Mouse (Mus musculus) limb, embryonic 12.5 days (tissue): ENCODE data around the gene Dot1l. TPM values are rescaled to one million over a fixed set of nuclear protein-coding genes. Genes with fewer than 3 reads are reported as not detected.
A peak's percentile ranks its signal among the peaks of the same experiment; 100 is the strongest.

Source experiments
- ATAC-seq: fragments of 200-750 bp; cut with Nextera tagmentation; 2 replicates; pipeline ENCODE4 v1.8.0; 2017; ENCODE audit warnings: low read depth, moderate TSS enrichment; ENCODE audit not compliant: insufficient number of reproducible peaks, insufficient read depth, low FRiP score, low TSS enrichment
- H3K27ac ChIP-seq: fragments of 300-500 bp; sonication (generic); 2 replicates; pipeline ENCODE4 v1.5.1; 2016; ENCODE audit warnings: mild to moderate bottlenecking, moderate library complexity
- H3K27me3 ChIP-seq: fragments of 300-500 bp; sonication (generic); 2 replicates; pipeline ENCODE4 v1.6.1; 2016; ENCODE audit warnings: mild to moderate bottlenecking, moderate library complexity
- H3K36me3 ChIP-seq: fragments of 300-500 bp; sonication (generic); 2 replicates; pipeline ENCODE4 v1.6.1; 2016; ENCODE audit warnings: mild to moderate bottlenecking, moderate library complexity
- H3K4me1 ChIP-seq: fragments of 300-500 bp; sonication (generic); replicated peaks from 2 replicates; pipeline ENCODE4 v1.6.1; 2016
- H3K4me2 ChIP-seq: fragments of 300-500 bp; sonication (generic); 2 replicates; pipeline ENCODE4 v1.6.1; 2016; ENCODE audit warnings: mild to moderate bottlenecking, moderate library complexity
- H3K4me3 ChIP-seq: fragments of 300-500 bp; sonication (generic); replicated peaks from 2 replicates; pipeline ENCODE4 v1.5.1; 2016; ENCODE audit warnings: mild to moderate bottlenecking
- H3K9ac ChIP-seq: fragments of 300-500 bp; sonication (generic); replicated peaks from 2 replicates; pipeline ENCODE4 v1.6.1; 2016; ENCODE audit warnings: mild to moderate bottlenecking, moderate library complexity
- H3K9me3 ChIP-seq: fragments of 300-500 bp; sonication (generic); 2 replicates; pipeline ENCODE4 v1.6.1; 2016; ENCODE audit warnings: mild to moderate bottlenecking, moderate library complexity
- WGBS: fragments of 180-500 bp; shearing (Covaris S2); methylation state at CpG from one replicate; pipeline ENCODE4 v1.1.7; 2016; 5-methylcytosine and 5-hydroxymethylcytosine counted together
- microRNA counts: library from miRNA; unstranded; fragments of <30 nt; microRNA quantifications from one replicate; lab custom pipeline; 2017
- microRNA-seq: library from miRNA; unstranded; fragments of <30 nt; microRNA quantifications from one replicate; pipeline ENCODE4, GENCODE M21; 2017
- polyA plus RNA-seq: library from polyadenylated mRNA; unstranded; fragments of >200 nt; fragmentation: Nextera tagmentation; extraction: Ambion mirVana; gene quantifications from 2 replicates; pipeline ENCODE4 v1.2.1, GENCODE M21; 2016

The Dot1l gene
- polyA plus RNA-seq, 1 experiment from 2014 or later, result 21.8 TPM

DNA sequence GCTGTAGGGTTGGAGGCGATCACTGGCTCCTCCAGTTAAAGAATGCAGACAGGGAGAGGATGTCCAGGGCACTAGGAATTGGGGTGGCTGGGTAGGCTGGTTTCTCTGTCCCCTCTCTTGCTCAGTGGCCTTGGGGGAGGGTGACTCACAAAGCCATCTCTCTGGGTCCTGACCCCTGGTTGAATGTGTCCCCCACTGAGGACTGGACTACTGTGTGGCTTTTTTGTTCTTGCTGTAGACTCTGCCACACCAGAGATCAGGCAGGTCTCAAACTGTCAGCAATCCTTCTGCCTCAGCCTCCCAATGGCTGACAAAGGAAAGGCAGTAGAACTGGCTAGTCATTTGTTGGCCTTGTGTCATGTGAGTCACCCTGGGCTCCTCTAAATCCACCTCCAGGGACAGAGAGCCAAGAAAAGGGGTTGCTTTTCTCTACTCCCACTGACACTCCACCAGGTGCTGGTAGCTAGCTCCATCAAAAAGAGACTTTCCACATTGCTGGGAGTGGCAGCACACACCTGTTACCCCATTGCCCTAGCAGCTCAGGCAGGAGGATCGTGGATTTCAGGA is 83.4 kb downstream of the Dot1l start:
- H3K9me3 ChIP-seq, result peaks cover 7% of the 10 kb centered on the region; the same call in 1 of the 2 replicates
- H3K4me2 ChIP-seq, result no peak overlapping the region
- no peak overlapping the region for H3K4me3 ChIP-seq
- H3K27ac ChIP-seq, result no peak overlapping the region
- no peak for ATAC-seq
- H3K27me3 ChIP-seq, result peaks cover 94% of the 10 kb centered on the region
- H3K4me1 ChIP-seq, result peaks cover 13% of the 10 kb centered on the region
- WGBS, result 64% methylated on average over 2 of the region's 2 CpGs
- 0 out of 2 replicates have a peak overlapping the region, but pooled peaks have one; percentile 1 for H3K9ac ChIP-seq
- no peaks in the 10 kb centered on the region for H3K36me3 ChIP-seq

DNA sequence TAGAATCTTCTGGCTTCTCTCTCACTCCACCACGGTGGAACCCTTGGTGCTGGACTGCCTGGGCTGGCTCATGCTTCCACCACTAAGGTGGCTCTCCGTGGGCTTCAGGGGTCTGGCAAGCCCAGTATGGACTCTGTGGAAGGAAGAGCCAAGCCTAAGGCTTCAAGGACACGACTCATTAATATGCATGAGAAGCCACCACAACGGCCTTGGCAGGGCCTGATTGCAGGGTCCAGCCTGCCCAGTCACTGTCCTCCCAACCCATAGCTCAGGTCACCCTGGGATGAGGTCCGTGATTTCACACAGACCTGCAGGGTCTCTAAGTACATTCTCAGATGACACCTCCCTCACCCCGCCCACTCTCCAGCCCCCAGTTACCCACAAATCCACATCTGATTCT is 84.8 kb downstream of the Dot1l start:
- Histone ChIP-seq H3K9me3 (0 out of 2 replicates have a peak, but pooled peaks cover under 1% of the 10 kb centered on the region), H3K9ac (no peak overlapping the region), H3K27ac (no peak overlapping the region), H3K27me3 (peaks cover 94% of the 10 kb centered on the region), H3K36me3 (no peaks in the 10 kb centered on the region), H3K4me2 (no peak overlapping the region), H3K4me1 (peaks cover 15% of the 10 kb centered on the region), H3K4me3 (no peak overlapping the region)
- 64% methylated on average over 6 of the region's 6 CpGs for WGBS
- ATAC-seq, result no peak

DNA sequence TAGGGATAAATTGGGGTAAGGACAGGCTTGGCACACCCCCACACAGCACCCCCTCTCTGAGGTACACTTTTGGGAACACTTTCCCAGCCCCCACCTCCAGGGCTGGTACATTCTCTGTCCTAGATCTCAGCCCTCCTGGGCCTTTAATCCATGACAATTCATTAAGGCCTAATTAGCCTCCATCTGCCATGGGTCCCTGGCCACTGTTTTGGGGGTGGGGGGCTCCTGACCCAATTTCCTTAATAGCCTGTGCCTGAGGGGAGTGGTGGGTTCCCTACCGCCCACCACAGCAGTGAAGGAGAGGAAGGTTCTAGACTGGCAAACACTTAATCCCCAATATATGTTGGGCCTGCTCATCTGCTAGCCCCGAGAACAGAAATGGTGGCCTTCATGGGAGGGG is 86.7 kb downstream of the Dot1l start:
- H3K9me3 ChIP-seq, result no peaks in the 10 kb centered on the region
- H3K36me3 ChIP-seq, result no peaks in the 10 kb centered on the region
- 74% methylated on average over 2 of the region's 2 CpGs for WGBS
- H3K27ac ChIP-seq, result no peak overlapping the region
- no peak overlapping the region for H3K4me2 ChIP-seq
- H3K27me3 ChIP-seq, result peaks cover 89% of the 10 kb centered on the region
- H3K4me1 ChIP-seq, result peaks cover 9% of the 10 kb centered on the region
- H3K9ac ChIP-seq, result 0 out of 2 replicates have a peak overlapping the region, but pooled peaks have one; percentile 6
- no peak overlapping the region for H3K4me3 ChIP-seq
- no peak for ATAC-seq

DNA sequence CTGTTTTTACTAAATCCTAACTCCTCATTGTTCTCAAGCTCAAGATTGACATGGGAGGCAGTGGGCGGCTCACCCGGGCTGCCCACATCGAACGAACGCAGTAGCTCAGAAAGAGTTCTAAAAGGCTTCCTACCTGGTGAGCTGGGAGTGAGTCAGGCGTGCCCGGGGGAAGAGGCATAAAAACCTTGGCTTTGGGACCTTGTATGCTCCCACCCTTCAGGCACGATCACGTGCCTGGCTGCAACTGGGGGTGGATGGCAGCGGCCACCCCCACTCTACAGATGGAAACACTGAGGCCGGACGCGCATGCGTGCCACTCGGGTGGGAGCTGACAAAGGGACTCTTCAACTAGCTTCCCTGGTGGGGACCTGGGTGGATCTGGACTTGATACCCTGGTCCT is 87.3 kb downstream of the Dot1l start:
- Histone ChIP-seq H3K27me3 (peaks cover 83% of the 10 kb centered on the region), H3K27ac (no peak overlapping the region), H3K4me3 (no peak overlapping the region), H3K4me2 (no peak overlapping the region), H3K9me3 (no peaks in the 10 kb centered on the region), H3K4me1 (peaks cover 9% of the 10 kb centered on the region), H3K9ac (no peak overlapping the region), H3K36me3 (no peaks in the 10 kb centered on the region)
- WGBS, result 82% methylated on average over 15 of the region's 15 CpGs
- ATAC-seq, result no peak

DNA sequence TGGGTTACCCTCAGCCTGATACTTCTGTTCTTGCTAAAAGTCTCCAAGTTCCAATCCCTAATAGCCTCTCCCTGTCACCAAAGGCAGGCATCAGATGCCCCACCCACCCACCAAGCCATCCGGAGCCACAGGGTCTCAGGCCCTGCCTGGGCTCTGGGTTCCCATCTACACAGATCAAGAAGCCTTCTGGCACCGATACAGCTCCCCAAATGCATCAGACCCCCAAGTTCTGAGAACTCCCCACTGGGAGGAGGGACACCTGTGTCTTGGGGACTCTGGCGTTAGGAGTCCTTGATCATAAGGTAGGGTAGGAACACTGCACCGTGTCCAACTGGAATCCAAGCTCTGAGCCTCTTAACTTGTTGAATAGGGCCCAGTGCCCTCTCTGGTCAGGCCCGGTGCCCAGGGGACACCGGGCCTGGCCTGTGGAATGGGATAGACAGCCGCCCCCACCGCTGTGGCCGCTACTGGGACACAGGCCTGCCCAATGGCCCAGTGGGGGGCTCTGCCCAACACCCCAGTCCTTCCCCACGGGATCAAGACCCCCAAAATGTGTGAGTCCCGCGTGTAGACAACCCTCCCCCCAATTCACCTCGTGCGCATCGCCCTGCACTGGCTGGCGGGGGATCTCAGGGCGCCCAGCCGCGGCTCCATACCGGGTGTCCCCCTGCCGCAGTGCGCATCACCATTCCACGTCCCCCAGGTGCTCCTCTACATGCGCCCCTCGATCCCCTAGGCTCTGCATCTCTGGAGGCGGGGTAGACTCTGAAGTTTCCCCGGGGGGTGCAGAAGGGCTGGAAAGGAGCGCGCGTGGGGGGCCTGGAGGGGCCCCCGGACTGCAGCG is 88.3 kb downstream of the Dot1l start:
- H3K36me3 ChIP-seq, result no peaks in the 10 kb centered on the region
- peaks cover 73% of the 10 kb centered on the region for H3K27me3 ChIP-seq
- H3K4me3 ChIP-seq, result peak overlapping the region; percentile 51
- H3K27ac ChIP-seq, result no peak overlapping the region
- WGBS, result 12% methylated on average over 32 of the region's 32 CpGs
- peak overlapping the region; percentile 66 for H3K9ac ChIP-seq
- no peaks in the 10 kb centered on the region for H3K9me3 ChIP-seq
- no peak for ATAC-seq
- H3K4me1 ChIP-seq, result peaks cover 9% of the 10 kb centered on the region
- peak overlapping the region; percentile 90 for H3K4me2 ChIP-seq

DNA sequence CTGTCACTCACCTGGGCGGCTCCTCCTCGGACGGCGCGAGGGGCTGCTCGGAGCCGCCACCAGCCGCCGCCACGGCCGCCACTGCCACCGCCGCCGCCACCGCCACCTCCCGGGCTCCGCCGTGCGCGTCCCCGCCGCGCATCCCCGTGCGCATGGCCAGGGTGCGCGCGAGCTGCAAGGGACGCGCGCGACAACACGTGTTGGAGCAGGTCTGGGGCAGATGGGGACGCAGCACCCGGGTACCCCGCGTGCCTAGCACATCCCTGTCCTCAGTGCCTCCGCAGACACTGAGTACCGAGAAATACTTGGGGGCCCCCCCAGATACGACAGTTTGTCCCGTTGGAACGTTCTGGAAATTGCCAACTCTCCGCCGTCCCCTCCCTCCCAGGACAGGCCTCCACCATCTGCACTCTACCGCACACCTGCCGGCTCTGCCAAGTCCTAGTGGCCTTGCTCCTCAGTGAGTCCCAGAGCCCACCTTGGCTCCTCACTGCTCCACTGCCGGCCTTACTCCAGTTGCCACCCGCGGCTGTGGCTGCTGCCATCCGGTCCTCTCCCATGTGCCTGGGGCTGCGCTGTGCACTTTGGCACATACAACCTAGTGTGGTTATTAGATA is 89.0 kb downstream of the Dot1l start, which contains the start of gene Lingo3:
Gene Lingo3 (minus strand): TSS at position 109 of the 617 bp plus-strand sequence.
- Histone ChIP-seq H3K9me3 (no peaks in the 10 kb centered on the region), H3K36me3 (no peaks in the 10 kb centered on the region), H3K4me3 (peak within 1 kb of the TSS; percentile 51), H3K27me3 (peaks cover 69% of the 10 kb centered on the region), H3K9ac (peak within 1 kb of the TSS; percentile 66), H3K4me2 (peak within 1 kb of the TSS; percentile 90), H3K27ac (no peak within 1 kb of the TSS), H3K4me1 (peaks cover 12% of the 10 kb centered on the region)
- 4% methylated on average over 45 of the region's 51 CpGs for WGBS
- no peak for ATAC-seq

MicroRNAs within 50 kb of the gene (microRNA counts, 519-probe panel; counts per million panel counts)
- microRNA mmu-miR-1982 (lab: Ali Mortazavi, UCI), result not detected

Small RNAs within 50 kb of the gene (microRNA-seq; reads per million reads assigned to microRNA genes)
- gene Mir1982, result 1.9 reads per million

Other genes starting within 250 kb of the Dot1l start
- gene Atp8b3, start 216.1 kb upstream of the Dot1l start, polyA plus RNA-seq, result 0.29 and 0.50 TPM in 2 replicates
- gene Rexo1, start 193.6 kb upstream of the Dot1l start, polyA plus RNA-seq, result 33.4 and 34.1 TPM in 2 replicates
- 12.1 and 12.4 TPM in 2 replicates for gene Klf16, start 177.9 kb upstream of the Dot1l start, polyA plus RNA-seq
- gene Abhd17a, start 164.9 kb upstream of the Dot1l start, polyA plus RNA-seq, result 108 and 110 TPM in 2 replicates
- gene Scamp4, start 152.3 kb upstream of the Dot1l start, polyA plus RNA-seq, result 62.1 and 66.0 TPM in 2 replicates
- gene Adat3, start 152.3 kb upstream of the Dot1l start, polyA plus RNA-seq, result 6.1 and 9.9 TPM in 2 replicates
- 4.9 and 6.1 TPM in 2 replicates for gene Gm49322, start 149.2 kb upstream of the Dot1l start, polyA plus RNA-seq
- 239 and 260 TPM in 2 replicates for gene Csnk1g2, start 132.4 kb upstream of the Dot1l start, polyA plus RNA-seq
- 95.8 and 102 TPM in 2 replicates for gene Btbd2, start 98.1 kb upstream of the Dot1l start, polyA plus RNA-seq
- 122 and 124 TPM in 2 replicates for gene Mknk2, start 77.1 kb upstream of the Dot1l start, polyA plus RNA-seq
- 51.1 and 51.7 TPM in 2 replicates for gene Mob3a, start 53.2 kb upstream of the Dot1l start, polyA plus RNA-seq
- gene Izumo4, start 53.0 kb upstream of the Dot1l start, polyA plus RNA-seq, result 12.5 and 16.5 TPM in 2 replicates
- 73.8 and 76.8 TPM in 2 replicates for gene Ap3d1, start 12.9 kb upstream of the Dot1l start, polyA plus RNA-seq
- gene Sf3a2, start 43.0 kb downstream of the Dot1l start, polyA plus RNA-seq, result 63.0 and 72.8 TPM in 2 replicates
- gene Plekhj1, start 43.4 kb downstream of the Dot1l start, polyA plus RNA-seq, result 132 and 144 TPM in 2 replicates
- not detected in 2 replicates for gene Amh, start 50.0 kb downstream of the Dot1l start, polyA plus RNA-seq
- 1.6 and 1.7 TPM in 2 replicates for gene Jsrp1, start 58.3 kb downstream of the Dot1l start, polyA plus RNA-seq
- 1,783 and 1,832 TPM in 2 replicates for gene Oaz1, start 71.5 kb downstream of the Dot1l start, polyA plus RNA-seq
- gene Lingo3, start 88.8 kb downstream of the Dot1l start, polyA plus RNA-seq, result 0.79 and 0.87 TPM in 2 replicates
- 344 and 378 TPM in 2 replicates for gene Lsm7, start 100.0 kb downstream of the Dot1l start, polyA plus RNA-seq
- 43.7 and 50.3 TPM in 2 replicates for gene Sppl2b, start 100.1 kb downstream of the Dot1l start, polyA plus RNA-seq
- gene Tmprss9, start 116.6 kb downstream of the Dot1l start, polyA plus RNA-seq, result 0.08 TPM in 1 of 2 replicates, not detected in the other
- 318 and 327 TPM in 2 replicates for gene Timm13, start 145.8 kb downstream of the Dot1l start, polyA plus RNA-seq
- gene Lmnb2, start 163.0 kb downstream of the Dot1l start, polyA plus RNA-seq, result 74.8 and 75.2 TPM in 2 replicates
- 19.4 and 20.6 TPM in 2 replicates for gene Gadd45b, start 174.9 kb downstream of the Dot1l start, polyA plus RNA-seq